Mouse (Mus musculus): ENCODE data around the gene Brpf1.
A peak's percentile ranks its signal among the peaks of the same experiment; 100 is the strongest.
"Not testable (repeated sequence)": the region's sequence is repeated elsewhere in the genome, so short reads cannot be mapped to it uniquely, and the experiment has no call there.

Brpf1 gene

DNA sequence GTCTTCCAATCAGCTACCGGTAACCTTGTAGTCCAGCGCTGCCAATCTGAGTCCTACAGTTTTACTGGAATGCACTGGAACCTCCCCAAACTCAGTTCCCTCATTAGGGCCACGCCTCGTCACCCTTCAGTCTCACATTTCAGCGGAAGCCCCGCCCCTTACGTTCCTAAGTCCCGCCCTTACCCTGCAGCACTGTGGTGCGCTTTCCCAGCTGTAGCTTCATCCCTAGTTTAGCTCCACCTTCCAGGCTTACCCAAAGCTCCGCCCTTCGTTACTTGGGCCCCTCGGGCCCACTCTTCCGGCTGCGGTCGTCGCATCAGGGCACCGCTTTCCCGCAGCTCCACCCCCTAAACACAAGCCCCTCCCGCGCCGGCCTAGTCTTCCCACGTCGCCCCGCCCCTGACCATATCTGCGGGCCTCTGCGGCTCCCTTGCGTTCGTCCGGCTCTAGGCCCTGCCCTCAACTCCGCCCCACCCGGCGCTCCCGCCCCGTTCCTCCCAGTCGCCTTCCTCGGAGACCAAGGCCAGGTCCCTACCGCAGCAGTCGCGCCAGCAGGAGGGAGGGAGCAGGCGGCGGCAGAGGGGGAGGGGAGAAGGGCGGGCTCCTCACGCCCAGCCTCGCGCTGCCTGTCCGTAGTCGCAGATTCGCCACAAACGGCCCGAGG is 483 bp upstream of the Brpf1 start:
- DNase-seq (ENCODE audit: low read depth, low spot score) = peak; percentile 100

- peak; percentile 57 for DNase-seq (ENCODE audit: low read depth, low spot score)
Measured at GRCm38 (mm10) chr6:113307481-113308121, 664 bp downstream of the Brpf1 start.

DNA sequence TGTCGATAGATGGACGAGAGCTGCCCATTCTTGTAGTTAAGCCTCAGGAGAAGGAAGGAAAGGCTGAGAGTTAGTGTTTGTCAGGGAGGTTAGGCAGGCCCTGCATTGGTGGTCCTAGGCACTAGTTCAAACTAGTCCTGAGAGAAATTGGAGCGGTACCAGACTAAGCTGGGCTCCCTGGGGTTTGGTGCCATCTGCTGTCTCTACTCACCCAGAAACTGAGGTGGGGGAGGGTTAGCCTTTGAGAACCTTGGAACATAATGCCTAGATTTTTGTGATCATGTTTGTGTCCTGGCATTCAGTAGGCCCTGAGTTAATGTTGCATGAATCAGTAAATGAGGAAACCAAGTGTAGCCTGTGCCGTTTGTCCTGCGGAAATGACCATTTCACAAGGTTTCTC is 1.2 kb downstream of the Brpf1 start:
- DNase-seq (ENCODE audit: low read depth, low spot score) = peak; percentile 49

GRCm38 (mm10) chr6:113315972-113316371 is 9.0 kb downstream of the Brpf1 start:
- DNase-seq (ENCODE audit: low read depth, low spot score) = no peak

DNA sequence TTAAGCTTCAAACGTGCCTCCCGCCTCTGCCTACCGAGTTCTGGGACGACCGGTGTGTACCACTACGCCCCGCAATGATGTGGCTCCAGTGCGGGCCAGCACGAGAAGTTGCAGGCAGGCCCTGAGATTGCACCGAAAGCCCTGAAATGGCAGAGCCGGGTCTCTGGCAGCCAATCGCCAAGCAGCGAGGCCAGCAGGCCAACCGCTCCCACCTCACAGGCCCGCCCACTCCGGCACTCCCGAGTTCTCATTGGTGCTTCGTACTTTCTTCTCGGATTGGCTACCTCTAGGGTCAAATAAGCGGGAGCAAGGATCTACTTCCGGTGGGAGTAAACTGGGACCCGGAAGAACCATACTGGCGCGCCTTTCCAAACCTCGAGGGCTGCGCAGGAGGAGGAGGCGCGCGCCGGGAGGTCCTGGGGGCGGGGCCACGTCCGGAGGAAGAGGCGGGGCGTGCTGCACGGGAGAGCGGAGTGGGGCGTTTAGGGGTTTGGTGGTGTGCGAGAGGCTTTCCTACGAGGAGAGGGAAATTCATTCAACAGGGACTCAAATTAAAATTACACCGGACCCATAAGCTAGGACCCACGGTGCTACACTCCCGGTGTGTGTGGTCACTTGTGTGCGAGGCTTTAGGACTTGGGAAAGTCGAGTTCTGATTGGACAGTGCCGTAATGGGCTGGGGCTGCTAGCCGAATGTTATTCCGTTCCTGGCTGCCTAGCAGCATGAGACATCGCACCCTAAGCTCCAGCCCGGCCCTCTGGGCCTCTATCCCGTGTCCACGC is 19.8 kb downstream of the Brpf1 start, which contains the start of gene Ogg1:
TSS of gene Ogg1 (plus strand) at position 440 of the 783 bp plus-strand sequence.
- DNase-seq (ENCODE audit: low read depth, low spot score) = peak; percentile 99

DNA sequence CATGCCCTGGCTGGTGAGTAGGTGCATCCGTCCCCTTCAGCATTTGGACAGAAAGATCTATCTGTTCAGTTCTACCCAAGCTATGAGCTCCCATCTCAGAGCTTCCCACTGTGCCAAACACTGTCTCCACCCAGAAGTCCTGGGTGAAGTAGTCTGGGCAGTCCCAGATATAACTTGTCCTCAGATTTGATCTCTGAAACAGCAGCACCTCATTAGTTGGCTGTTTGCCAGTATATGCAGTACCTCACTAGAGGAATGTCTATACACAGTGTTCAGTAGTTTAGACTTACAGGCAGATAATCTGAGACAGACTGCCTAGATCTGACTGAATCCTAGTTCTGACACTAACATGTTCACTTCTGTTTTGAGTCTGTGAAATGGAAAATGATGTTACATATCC is 22.5 kb downstream of the Brpf1 start:
- DNase-seq (ENCODE audit: low read depth, low spot score) = no peak

DNA sequence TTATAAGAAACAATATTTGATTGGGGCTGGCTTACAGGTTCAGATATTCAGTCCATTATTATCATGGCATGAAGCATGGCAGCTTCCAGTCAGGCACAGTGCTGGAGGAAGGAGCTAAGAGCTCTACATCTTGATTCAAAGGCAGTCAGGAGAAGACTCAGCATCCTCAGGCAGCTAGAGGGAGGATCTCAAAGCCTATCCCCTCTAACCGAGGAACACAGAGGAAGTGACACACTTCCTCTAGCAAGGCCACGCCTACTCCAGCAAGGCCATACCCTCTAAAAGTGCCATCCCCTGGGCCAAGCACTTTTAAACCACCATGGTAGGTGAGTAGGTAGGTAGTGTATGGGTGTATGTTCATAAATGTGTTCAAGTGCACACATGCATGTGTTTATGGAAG is 23.6 kb downstream of the Brpf1 start:
- DNase-seq (ENCODE audit: low read depth, low spot score) = peak; percentile 68

GRCm38 (mm10) chr6:113331721-113332120 is 24.8 kb downstream of the Brpf1 start:
- no peak for DNase-seq (ENCODE audit: low read depth, low spot score)

DNA sequence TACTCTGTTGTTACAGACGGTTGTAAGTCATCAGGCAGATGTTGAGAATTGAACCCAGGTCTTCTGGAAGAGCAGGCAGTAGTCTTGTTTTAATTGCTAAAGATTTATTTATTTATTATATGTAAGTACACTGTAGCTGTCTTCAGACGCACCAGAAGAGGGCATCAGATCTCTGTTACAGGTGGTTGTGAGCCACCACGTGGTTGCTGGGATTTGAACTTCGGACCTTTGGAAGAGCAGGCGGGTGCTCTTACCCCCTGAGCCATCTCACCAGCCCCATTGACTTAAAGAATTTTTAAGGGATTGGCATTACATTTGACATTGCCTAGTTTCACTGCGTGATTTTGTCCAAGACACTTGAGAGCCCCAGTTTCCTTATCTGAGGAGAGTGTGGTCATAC is 25.8 kb downstream of the Brpf1 start:
- not testable (repeated sequence) for DNase-seq (ENCODE audit: low read depth, low spot score)

DNA sequence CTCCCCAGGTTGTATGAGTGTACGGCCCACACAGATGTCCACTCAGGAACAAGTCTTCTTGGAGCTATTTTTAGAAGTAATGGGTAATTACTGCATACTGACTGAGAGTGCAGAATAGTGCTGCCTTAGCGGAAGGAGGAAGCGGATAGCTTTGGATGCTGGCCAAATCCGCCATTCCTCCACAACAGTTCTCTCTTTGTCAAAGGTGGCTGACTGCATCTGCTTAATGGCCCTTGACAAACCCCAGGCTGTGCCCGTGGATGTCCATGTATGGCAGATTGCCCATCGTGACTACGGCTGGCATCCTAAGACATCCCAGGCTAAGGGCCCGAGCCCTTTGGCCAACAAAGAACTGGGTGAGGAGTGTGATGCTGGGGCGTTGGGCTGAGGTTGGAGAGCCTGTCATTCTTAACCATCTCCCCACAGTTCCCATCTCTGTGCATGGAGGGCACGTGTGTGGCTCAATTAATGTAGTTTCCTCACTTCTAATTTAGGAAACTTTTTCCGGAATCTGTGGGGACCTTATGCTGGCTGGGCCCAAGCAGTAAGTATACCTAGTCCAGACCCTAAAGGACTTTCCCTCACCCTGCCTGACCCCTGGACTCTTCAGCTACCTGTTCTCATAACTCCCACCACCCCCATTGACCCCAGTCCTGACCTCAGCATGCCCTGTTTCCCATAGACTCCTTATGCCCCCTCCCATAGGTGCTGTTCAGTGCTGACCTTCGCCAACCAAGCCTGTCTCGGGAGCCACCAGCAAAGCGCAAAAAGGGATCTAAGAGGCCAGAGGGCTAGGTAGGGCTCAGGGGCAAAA is 26.4 kb downstream of the Brpf1 start:
- DNase-seq (ENCODE audit: low read depth, low spot score) = no peak

GRCm38 (mm10) chr6:113334216-113334615 is 27.3 kb downstream of the Brpf1 start:
- no peak for DNase-seq (ENCODE audit: low read depth, low spot score)

- no peak for DNase-seq (ENCODE audit: low read depth, low spot score)
Measured at GRCm38 (mm10) chr6:113336852-113337620, 30.1 kb downstream of the Brpf1 start.

DNA sequence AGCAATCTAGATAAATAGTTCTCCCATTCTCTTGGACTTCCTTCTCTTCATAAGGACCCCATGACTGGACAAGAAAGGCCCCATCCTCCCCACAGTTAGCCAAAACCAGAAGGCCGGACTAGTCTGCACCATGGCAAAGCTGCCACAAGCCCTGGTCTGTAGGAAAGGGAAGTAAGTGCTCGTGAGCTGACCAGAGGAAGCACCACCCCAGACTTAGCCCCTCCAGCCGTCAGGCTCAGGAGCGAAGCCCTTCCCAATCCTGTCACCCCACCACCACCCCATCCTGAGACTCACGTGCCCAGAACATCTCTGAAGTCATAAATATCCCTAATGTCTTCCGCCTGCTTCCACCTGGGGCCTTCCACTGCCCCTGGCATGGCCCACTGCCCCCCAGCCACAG is 34.6 kb downstream of the Brpf1 start:
- no peak for DNase-seq (ENCODE audit: low read depth, low spot score)

DNA sequence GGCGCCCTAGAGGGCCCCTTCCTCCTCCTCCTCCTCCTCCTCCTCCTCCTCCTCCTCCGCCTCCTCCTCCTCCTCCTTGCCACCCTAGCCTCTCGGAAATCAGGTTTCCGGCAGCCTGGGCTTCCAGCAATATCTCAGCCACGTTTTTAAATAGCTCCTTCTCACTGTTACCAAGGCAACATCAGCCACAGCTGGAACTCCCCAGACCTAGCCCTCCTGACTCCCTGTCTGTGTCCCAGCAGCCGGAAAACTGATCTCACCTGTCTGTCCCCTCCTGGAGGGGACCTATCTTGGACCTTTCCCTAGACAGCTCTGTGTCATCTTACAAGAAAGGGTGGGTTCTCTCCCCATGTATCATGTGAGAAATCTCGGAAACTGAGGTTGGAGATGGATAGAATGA is 35.4 kb downstream of the Brpf1 start:
- no peak for DNase-seq (ENCODE audit: low read depth, low spot score)

GRCm38 (mm10) chr6:113343177-113344092 is 36.5 kb downstream of the Brpf1 start, which contains the start of gene Camk1:
Camk1 (minus strand) TSS chr6:113343984.
- DNase-seq (ENCODE audit: low read depth, low spot score) = no peak

- DNase-seq (ENCODE audit: low read depth, low spot score) = no peak
Measured at GRCm38 (mm10) chr6:113344321-113344720, 37.4 kb downstream of the Brpf1 start.

DNA sequence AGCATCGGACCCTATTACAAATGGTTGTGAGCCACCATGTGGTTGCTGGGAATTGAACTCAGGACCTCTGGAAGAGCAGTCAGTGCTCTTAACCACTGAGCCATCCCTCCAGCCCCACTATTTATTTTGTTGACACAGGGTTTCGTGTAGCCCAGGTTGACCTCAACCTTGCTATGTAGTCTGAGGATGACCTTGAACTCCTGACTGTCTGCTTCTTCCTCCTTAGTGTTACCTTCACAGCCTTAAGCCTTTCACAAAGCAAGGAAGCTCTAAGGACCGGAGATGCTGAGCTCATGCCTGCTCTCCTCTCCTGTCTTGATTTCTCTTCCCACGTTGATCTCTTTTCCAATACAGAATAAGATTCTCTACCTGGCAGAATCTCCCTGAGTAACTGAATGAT is 40.0 kb downstream of the Brpf1 start:
- no peak for DNase-seq (ENCODE audit: low read depth, low spot score)

- no peak for DNase-seq (ENCODE audit: low read depth, low spot score)
Measured at GRCm38 (mm10) chr6:113350538-113350937, 43.6 kb downstream of the Brpf1 start.

DNA sequence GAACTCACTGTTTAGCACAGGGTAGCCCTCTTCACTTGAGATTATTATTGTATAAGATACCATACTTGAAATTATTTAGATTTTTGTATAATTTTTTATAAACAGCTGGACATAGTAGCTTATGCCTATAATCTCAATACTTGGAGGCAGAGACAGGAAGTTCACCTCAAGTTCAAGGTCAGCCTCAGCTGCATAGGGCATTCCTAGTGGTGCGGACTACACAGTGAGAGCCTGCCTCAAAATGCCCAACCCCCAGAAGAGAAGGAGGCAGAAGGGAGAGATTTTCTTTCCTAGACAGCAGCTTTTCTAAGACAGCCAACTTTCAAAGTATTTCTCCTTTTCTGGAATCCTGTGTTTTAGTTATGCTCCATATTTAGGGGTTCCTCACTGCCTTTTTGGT is 44.2 kb downstream of the Brpf1 start:
- DNase-seq (ENCODE audit: low read depth, low spot score) = no peak

DNA sequence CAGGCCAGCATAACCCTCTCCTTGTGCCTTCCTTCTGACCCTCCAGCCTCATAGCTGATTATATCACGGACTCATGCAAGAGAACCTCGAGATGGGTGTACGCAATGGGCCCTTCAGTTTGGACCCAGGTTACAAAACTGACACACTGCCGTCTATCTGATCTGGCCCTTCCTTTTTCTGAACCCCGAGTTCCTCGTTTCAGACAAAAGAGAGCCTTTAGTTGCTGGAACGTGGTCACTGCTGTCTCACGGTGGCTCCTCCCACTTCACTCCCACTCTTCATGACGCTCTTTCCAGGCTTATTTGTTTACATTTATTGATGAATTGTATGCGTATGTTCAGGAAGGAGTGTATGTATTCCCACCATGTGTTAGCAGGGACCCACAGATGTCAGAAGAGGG is 44.7 kb downstream of the Brpf1 start:
- DNase-seq (ENCODE audit: low read depth, low spot score) = no peak
